Mouse (Mus musculus): Measurements from ENCODE around the gene Rapgef1. TPM values are rescaled to one million over a fixed set of nuclear protein-coding genes. Genes with fewer than 3 reads are reported as not detected.

Rapgef1 gene
- polyA plus RNA-seq, 1 experiment from 2014 or later: 15.9 TPM

DNA sequence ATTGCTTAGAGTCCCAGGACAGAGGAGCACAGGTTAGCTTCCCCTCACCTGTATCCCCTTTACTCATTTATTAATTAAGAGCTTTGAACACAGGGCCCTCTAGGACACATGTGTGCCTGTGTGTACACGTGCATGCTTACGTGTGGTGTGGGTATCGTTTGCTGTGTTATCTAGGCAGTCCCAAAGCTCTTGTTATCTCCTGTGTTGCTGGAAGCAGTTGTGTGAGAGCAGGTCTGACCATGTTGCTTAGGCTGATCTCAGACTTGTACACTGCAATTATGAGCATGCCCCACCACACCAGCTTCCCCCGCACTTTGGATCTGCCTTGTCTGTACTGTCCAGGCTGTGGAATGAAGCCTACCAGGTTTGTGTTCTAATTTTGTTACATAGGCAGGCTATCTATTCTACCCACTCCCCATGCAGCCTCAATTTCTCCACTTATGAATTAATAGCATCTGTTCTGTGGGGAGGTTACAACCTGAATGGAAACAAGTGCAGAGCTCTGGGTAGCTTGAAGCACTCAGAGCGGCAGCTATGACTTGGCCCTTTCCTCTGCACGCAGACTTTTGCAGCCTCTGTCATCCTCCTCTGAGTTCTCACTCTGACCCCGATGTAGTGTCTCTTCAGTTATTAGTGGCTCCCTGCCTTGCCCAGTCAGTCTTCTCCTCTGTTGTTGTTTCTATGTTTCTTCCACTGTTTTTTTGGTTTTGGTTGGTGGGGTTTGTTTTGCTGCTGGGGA is 63.9 kb downstream of the Rapgef1 start:
- Histone ChIP-seq H3K27me3 (no peaks in the 10 kb centered on the region), H3K9me3 (no peaks in the 10 kb centered on the region), H3K9ac (no peak overlapping the region), H3K4me1 (no peaks in the 10 kb centered on the region), H3K27ac (no peak overlapping the region), H3K4me3 (no peak overlapping the region), H3K4me2 (replicated peaks) (no peak overlapping the region), H3K36me3 (peaks cover 31% of the 10 kb centered on the region)
- 90% methylated on average over 7 of the region's 7 CpGs for WGBS
- ATAC-seq (ENCODE audit: low FRiP score, low read depth): no peak

DNA sequence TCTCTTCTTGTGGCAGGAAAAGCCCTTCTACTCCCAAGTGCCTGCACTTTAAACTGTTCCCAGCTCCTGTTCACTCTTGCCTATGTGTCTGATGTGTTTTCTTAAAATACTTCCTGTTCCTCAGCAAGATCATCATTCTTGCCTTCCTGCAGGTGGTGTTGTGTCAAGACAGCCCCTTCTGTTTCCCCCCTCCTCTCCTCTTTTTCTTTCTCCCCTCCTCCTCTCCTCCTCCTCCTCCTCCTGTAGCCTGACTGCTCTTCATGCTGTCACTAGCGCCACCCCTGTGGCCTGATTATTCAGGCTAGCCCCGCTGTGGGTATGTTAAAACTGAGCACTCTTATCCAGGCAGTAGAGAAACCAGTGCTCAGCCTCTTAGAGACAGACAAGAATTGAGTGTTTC is 65.0 kb downstream of the Rapgef1 start:
- no peak for ATAC-seq (ENCODE audit: low FRiP score, low read depth)
- Histone ChIP-seq H3K27me3 (no peaks in the 10 kb centered on the region), H3K4me2 (replicated peaks) (no peak overlapping the region), H3K9ac (no peak overlapping the region), H3K9me3 (no peaks in the 10 kb centered on the region), H3K4me1 (no peaks in the 10 kb centered on the region), H3K36me3 (peaks cover 33% of the 10 kb centered on the region), H3K4me3 (no peak overlapping the region), H3K27ac (no peak overlapping the region)
- 63% methylated on average over 2 of the region's 2 CpGs for WGBS

DNA sequence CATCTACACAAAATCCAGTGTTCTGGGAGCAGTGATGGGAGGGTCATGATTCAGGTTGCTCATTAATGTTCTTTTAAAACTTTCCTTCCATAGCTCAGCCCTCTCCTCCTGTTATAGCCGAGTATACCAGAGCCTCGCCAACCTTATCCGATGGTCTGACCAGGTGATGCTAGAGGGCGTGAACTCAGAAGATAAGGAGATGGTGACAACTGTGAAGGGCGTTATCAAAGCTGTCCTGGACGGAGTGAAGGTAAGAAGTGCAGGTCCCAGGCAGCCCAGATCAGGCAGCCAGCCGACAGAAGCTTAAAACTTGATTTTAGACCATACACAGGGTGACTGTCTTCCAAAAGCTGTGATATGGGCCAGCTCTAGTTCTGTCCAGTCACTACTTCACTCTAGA is 69.5 kb downstream of the Rapgef1 start:
- no peak overlapping the region for H3K27ac ChIP-seq
- no peak overlapping the region for H3K4me2 ChIP-seq (replicated peaks)
- 89% methylated on average over 7 of the region's 7 CpGs for WGBS
- no peak overlapping the region for H3K4me3 ChIP-seq
- no peak for ATAC-seq (ENCODE audit: low FRiP score, low read depth)
- no peaks in the 10 kb centered on the region; the same call in 1 of the 2 replicates for H3K4me1 ChIP-seq
- H3K36me3 ChIP-seq: peaks cover 64% of the 10 kb centered on the region
- H3K9me3 ChIP-seq: no peaks in the 10 kb centered on the region
- H3K9ac ChIP-seq: no peak overlapping the region
- H3K27me3 ChIP-seq: no peaks in the 10 kb centered on the region

DNA sequence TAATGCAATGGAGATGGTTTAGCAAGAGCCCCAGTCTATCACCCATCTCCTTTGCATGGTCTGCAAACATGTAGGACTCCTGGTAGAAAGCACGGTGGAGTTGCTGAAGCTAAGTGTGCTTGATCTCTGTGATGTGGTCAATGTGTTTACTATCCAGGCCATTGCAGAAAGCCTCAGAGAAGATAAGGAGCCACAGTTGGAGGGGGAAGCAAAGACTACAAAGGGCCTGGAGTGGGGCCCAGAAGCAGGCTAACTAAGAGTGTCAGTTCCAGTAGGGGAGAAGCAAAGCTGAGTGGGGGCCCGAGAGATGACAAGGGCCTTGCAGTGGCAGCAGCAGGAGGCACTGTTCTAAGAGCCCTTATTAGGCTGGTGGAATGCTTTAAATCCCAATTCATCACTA is 70.0 kb downstream of the Rapgef1 start:
- 42% methylated on average over 2 of the region's 2 CpGs for WGBS
- no peaks in the 10 kb centered on the region for H3K9me3 ChIP-seq
- no peaks in the 10 kb centered on the region; the same call in 1 of the 2 replicates for H3K4me1 ChIP-seq
- peaks cover 69% of the 10 kb centered on the region for H3K36me3 ChIP-seq
- no peak overlapping the region for H3K4me3 ChIP-seq
- H3K27me3 ChIP-seq: no peaks in the 10 kb centered on the region
- H3K9ac ChIP-seq: no peak overlapping the region
- no peak for ATAC-seq (ENCODE audit: low FRiP score, low read depth)
- no peak overlapping the region for H3K4me2 ChIP-seq (replicated peaks)
- no peak overlapping the region for H3K27ac ChIP-seq

DNA sequence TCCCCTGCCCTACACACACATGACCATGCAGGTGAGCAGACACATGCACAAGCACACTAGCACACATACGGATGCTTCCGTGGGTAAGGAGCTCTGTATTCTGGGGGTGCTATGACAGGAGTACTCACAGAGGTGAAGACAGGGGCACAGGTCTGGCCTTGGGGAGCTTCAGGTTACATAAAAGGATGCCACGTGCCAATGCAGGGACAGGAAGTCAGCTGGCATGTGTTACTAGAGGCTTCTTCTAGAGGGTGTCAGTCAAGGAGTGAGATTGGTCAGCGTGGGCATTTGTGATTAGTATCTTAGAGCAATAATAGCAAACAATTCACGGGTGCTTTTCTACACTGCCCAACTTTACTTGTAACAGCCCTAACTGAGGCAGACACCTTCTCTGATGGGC is 71.5 kb downstream of the Rapgef1 start:
- H3K4me3 ChIP-seq: no peak overlapping the region
- no peak overlapping the region for H3K9ac ChIP-seq
- 74% methylated on average over 5 of the region's 5 CpGs for WGBS
- H3K9me3 ChIP-seq: no peaks in the 10 kb centered on the region
- H3K36me3 ChIP-seq: peaks cover 80% of the 10 kb centered on the region
- H3K4me2 ChIP-seq (replicated peaks): no peak overlapping the region
- no peak for ATAC-seq (ENCODE audit: low FRiP score, low read depth)
- H3K4me1 ChIP-seq: no peaks in the 10 kb centered on the region; the same call in 1 of the 2 replicates
- no peaks in the 10 kb centered on the region for H3K27me3 ChIP-seq
- no peak overlapping the region for H3K27ac ChIP-seq

DNA sequence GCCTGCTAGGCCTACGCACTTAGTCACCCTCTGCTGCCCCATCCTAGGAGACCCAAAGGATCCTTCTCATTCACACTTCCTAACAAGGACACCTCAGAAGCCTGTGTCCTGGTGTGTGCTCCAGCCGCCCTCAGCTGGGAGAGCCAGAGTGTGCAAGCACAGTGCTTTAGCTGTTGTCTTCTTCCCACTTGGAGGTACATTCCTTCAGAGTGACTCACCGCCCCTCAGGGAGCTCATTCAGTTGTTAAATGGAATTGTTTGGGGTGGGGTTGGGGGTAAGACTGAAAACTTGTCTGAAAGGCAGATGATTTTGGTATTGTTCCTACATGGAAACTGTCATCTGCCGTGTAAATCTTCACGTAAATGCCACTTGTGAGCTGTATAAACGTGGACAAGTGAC is 72.0 kb downstream of the Rapgef1 start:
- H3K36me3 ChIP-seq: peaks cover 80% of the 10 kb centered on the region
- no peak overlapping the region for H3K27ac ChIP-seq
- no peaks in the 10 kb centered on the region for H3K9me3 ChIP-seq
- H3K4me2 ChIP-seq (replicated peaks): no peak overlapping the region
- WGBS: 80% methylated on average over 6 of the region's 6 CpGs
- no peaks in the 10 kb centered on the region for H3K27me3 ChIP-seq
- H3K9ac ChIP-seq: no peak overlapping the region
- no peaks in the 10 kb centered on the region; the same call in 1 of the 2 replicates for H3K4me1 ChIP-seq
- no peak for ATAC-seq (ENCODE audit: low FRiP score, low read depth)
- H3K4me3 ChIP-seq: no peak overlapping the region

DNA sequence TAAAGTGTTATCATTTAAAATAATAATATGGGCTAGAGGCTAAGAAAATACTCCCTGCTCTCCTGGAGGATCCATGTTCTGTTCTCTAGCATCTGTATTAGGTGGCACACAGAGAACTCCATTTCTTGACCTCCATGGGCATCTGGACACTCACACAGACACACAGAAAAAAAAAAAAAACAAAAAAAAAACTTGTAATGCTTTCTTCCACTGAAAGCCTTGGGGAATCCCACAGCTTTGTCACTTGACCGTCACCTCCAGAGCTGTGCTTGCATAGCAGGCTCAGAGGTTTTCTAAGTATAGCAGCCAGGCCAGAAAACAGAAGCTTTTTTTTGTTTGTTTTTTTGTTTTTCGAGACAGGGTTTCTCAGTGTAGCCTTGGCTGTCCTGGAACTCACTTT is 72.7 kb downstream of the Rapgef1 start:
- Histone ChIP-seq H3K9me3 (no peaks in the 10 kb centered on the region), H3K27me3 (no peaks in the 10 kb centered on the region), H3K4me2 (replicated peaks) (no peak overlapping the region), H3K36me3 (peaks cover 85% of the 10 kb centered on the region), H3K4me3 (no peak overlapping the region), H3K4me1 (no peaks in the 10 kb centered on the region; the same call in 1 of the 2 replicates), H3K9ac (no peak overlapping the region), H3K27ac (no peak overlapping the region)
- 94% methylated on average over 2 of the region's 2 CpGs for WGBS
- no peak for ATAC-seq (ENCODE audit: low FRiP score, low read depth)

DNA sequence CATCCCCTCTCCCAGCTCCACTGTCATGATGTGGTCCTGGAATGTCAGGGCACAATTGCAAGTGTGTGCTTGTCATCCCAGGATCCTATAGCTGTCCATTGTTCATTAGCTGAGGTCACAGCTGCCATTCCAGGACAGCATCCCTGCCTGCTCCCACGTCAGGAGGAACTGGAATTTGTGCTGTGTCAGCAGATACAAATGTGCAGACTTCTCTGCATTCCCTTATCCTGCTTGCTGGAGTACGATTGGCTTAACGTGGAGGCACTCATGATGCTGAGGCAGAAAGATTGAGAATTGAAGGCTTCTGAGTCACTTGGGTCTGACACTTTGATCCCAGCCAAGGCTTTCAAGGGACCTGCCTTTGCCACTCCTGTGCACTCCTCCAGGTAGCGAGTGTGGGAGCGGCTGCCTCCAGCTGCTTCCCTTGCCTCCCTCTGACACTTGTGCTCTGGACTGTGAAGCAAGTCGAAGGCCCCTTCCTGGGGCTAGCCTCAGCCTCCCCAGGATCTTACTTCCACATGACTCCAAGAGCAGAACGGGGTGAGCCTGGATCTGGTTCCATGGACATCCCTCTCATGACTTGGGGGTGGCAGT is 76.8 kb downstream of the Rapgef1 start:
- Histone ChIP-seq H3K36me3 (peaks cover 95% of the 10 kb centered on the region), H3K9me3 (no peaks in the 10 kb centered on the region), H3K4me3 (no peak overlapping the region), H3K27me3 (no peaks in the 10 kb centered on the region), H3K4me1 (no peaks in the 10 kb centered on the region), H3K27ac (no peak overlapping the region), H3K9ac (no peak overlapping the region), H3K4me2 (replicated peaks) (no peak overlapping the region)
- ATAC-seq (ENCODE audit: low FRiP score, low read depth): no peak
- WGBS: 86% methylated on average over 7 of the region's 7 CpGs

DNA sequence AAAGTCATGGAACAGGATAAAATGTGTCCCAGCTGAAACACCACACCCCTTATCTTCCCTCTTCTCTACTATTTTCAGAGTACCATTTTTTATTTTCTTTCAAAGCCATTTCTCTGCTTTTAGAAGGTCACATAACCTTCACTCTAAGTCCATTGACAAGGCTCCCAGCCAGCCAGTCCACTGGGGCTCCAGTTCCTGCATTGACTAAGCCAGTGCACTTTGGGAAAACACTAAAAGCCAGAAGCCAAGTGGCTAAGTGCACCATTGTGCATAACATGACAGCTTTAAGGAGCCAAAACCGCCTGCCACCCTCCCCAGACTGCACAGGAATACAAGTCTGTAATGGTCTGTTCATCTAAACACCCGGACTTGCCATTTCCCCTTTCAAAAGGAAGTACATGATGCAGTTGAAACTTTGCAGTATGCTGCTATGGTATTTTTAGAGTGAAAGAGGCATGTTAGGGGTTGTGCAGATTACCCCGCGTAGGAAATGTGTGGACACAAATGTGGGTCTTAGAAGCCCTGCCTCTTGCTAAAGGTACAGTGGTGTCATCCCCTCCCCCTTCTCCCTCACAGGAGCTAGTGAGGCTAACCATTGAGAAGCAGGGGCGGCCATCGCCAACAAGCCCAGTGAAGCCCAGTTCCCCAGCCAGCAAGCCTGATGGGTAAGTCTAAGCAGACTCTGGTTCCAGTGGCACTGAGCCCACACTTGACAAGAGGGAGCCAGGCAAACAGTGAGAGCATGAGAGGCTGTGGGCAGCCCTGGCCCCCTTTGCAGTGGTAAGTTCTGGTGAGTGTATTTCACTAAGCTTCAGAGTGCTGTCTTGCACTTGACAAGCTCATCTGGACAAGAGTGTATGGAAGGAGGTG is 79.1 kb downstream of the Rapgef1 start:
- no peak overlapping the region for H3K27ac ChIP-seq
- H3K4me1 ChIP-seq: no peaks in the 10 kb centered on the region
- no peak overlapping the region for H3K4me2 ChIP-seq (replicated peaks)
- peaks cover 94% of the 10 kb centered on the region for H3K36me3 ChIP-seq
- ATAC-seq (ENCODE audit: low FRiP score, low read depth): no peak
- no peak overlapping the region for H3K9ac ChIP-seq
- 91% methylated on average over 6 of the region's 6 CpGs for WGBS
- no peaks in the 10 kb centered on the region for H3K27me3 ChIP-seq
- H3K9me3 ChIP-seq: no peaks in the 10 kb centered on the region
- no peak overlapping the region for H3K4me3 ChIP-seq

DNA sequence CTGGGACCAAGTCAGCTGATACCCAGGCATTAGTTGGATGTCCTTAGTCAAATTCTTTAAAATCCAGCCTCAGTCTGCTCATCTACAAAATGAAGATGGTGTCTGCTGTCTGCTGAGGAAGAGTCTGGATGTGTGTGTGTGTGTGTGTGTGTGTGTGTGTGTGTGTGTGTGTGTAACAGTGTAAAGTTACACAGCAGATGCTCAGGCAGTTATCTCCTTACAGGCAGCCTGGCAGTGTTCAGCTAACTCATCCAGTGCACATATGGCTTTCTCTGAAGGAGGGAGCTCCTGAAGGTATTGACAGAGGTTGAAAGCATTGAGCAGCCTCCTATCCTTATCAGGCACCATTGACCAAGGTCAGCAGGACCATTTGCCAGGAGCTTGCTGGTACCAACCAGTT is 81.4 kb downstream of the Rapgef1 start:
- Histone ChIP-seq H3K4me2 (replicated peaks) (no peak overlapping the region), H3K4me1 (no peaks in the 10 kb centered on the region), H3K27ac (no peak overlapping the region), H3K36me3 (peaks cover 94% of the 10 kb centered on the region), H3K9ac (no peak overlapping the region), H3K9me3 (no peaks in the 10 kb centered on the region), H3K4me3 (no peak overlapping the region), H3K27me3 (no peaks in the 10 kb centered on the region)
- no peak for ATAC-seq (ENCODE audit: low FRiP score, low read depth)

DNA sequence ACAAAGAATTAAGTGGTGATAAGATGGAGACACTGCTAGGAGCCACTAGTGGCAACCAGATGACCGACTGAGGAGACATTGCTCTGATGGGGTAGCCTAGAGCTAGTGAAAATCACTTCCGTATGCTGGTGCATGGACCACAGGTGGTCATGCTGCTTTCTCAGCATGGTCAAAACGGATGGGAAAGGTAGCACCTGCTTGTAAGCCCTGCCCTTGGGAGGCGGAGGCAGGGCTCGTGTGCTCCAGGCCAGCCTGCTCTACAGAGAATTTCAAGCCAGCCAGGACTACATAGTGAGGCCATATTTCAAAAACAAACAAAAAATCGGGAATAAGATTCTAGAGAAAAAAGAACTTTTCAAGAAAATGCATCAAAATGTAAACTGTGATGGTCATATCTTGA is 81.9 kb downstream of the Rapgef1 start:
- WGBS: 72% methylated on average over 6 of the region's 6 CpGs
- no peaks in the 10 kb centered on the region for H3K4me1 ChIP-seq
- H3K9ac ChIP-seq: no peak overlapping the region
- H3K4me2 ChIP-seq (replicated peaks): no peak overlapping the region
- no peaks in the 10 kb centered on the region for H3K27me3 ChIP-seq
- no peak for ATAC-seq (ENCODE audit: low FRiP score, low read depth)
- no peaks in the 10 kb centered on the region for H3K9me3 ChIP-seq
- no peak overlapping the region for H3K27ac ChIP-seq
- no peak overlapping the region for H3K4me3 ChIP-seq
- H3K36me3 ChIP-seq: peaks cover 95% of the 10 kb centered on the region

DNA sequence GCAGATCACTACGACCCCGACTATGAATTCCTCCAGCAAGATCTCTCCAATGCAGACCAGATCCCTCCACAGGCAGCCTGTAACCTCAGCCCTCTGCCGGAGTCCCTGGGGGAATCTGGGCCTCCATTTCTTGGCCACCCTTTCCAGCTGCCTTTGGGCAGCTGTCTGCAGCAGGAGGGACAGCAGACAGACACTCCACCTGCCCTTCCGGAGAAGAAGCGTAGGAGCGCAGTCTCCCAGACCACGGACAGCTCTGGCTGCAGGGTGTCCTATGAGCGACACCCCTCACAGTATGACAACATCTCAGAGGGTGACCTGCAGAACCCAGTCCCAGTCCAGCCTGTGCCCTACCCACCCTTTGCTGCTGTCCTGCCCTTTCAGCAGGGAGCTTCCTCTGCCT is 82.7 kb downstream of the Rapgef1 start:
- Histone ChIP-seq H3K27me3 (no peaks in the 10 kb centered on the region), H3K4me3 (no peak overlapping the region), H3K36me3 (peaks cover 96% of the 10 kb centered on the region), H3K9ac (no peak overlapping the region), H3K9me3 (no peaks in the 10 kb centered on the region), H3K4me2 (replicated peaks) (no peak overlapping the region), H3K4me1 (no peaks in the 10 kb centered on the region), H3K27ac (no peak overlapping the region)
- ATAC-seq (ENCODE audit: low FRiP score, low read depth): no peak
- WGBS: 97% methylated on average over 8 of the region's 8 CpGs

All from limb, embryonic 13.5 days (tissue).